Mouse (Mus musculus) testis, adult 2 months (tissue): ENCODE data around the gene Gm20422.

ENCODE experiments used
- CTCF ChIP-seq: fragments of 200-500 bp; IDR thresholded peaks from 2 replicates; pipeline ENCODE4 v1.5.1; 2012; ENCODE audit warnings: low read depth, mild to moderate bottlenecking, inconsistent platforms, low read length, moderate library complexity; ENCODE audit not compliant: control insufficient read depth, insufficient read depth, insufficient replicate concordance
- POLR2A ChIP-seq: fragments of 200-500 bp; IDR thresholded peaks from 2 replicates; pipeline ENCODE4 v1.6.1; 2012; ENCODE audit warnings: low read depth, mild to moderate bottlenecking, inconsistent platforms, low read length, moderate library complexity; ENCODE audit not compliant: control insufficient read depth

- TF ChIP-seq CTCF (no peak), POLR2A (no peak)
Measured at GRCm38 (mm10) chr8:69789731-69790130, 15.0 kb upstream of the Gm20422 start.
